In genomic region chr10:123195961-123196834, GRCm38 (mm10) we compare ENCODE assay signal across 8 mouse cellular contexts. TPM values are rescaled to one million over a fixed set of nuclear protein-coding genes. Genes with fewer than 3 reads are reported as not detected.
DNase-seq lines count a peak whose midpoint lies in the region; ATAC-seq and TF ChIP-seq lines count a peak whose summit lies in the region.

No protein-coding gene starts in this region.

- TF ChIP-seq CTCF in stomach, postnatal 0 days (IDR thresholded peaks at IDR 0.05; ENCODE audit: low read depth), result no peak

- WGBS in embryonic facial prominence, embryonic 15.5 days, result under 1% methylated on average over 60 of the region's 66 CpGs
- under 1% methylated on average over 56 of the region's 66 CpGs for WGBS in hindbrain, embryonic 12.5 days
- under 1% methylated on average over 59 of the region's 66 CpGs for WGBS in limb, embryonic 15.5 days
- under 1% methylated on average over 58 of the region's 66 CpGs for WGBS in midbrain, embryonic 15.5 days
- under 1% methylated on average over 43 of the region's 66 CpGs for WGBS in stomach, postnatal 0 days

- H3K27me3 ChIP-seq in embryonic facial prominence, embryonic 15.5 days, result no peaks in the 10 kb centered on the region
- H3K27me3 ChIP-seq in hindbrain, embryonic 12.5 days, result no peaks in the 10 kb centered on the region
- H3K27me3 ChIP-seq in limb, embryonic 15.5 days, result no peaks in the 10 kb centered on the region
- H3K27me3 ChIP-seq in midbrain, embryonic 15.5 days (replicated peaks), result no peaks in the 10 kb centered on the region
- H3K27me3 ChIP-seq in stomach, postnatal 0 days (ENCODE audit: control insufficient read depth, insufficient read depth, low read length), result no peaks in the 10 kb centered on the region

- H3K9ac ChIP-seq in embryonic facial prominence, embryonic 15.5 days, result peak overlapping the region; percentile 61
- peak overlapping the region; percentile 91 for H3K9ac ChIP-seq in hindbrain, embryonic 12.5 days
- H3K9ac ChIP-seq in limb, embryonic 15.5 days, result peak overlapping the region; percentile 74
- peak overlapping the region; percentile 88 for H3K9ac ChIP-seq in midbrain, embryonic 15.5 days
- H3K9ac ChIP-seq in stomach, postnatal 0 days (ENCODE audit: low read length), result peak overlapping the region; percentile 62

- H3K27ac ChIP-seq in embryonic facial prominence, embryonic 15.5 days (replicated peaks), result peak overlapping the region; percentile 93
- peak overlapping the region; percentile 94 for H3K27ac ChIP-seq in hindbrain, embryonic 12.5 days
- peak overlapping the region; percentile 95 for H3K27ac ChIP-seq in limb, embryonic 15.5 days
- H3K27ac ChIP-seq in midbrain, embryonic 15.5 days, result peak overlapping the region; percentile 98
- H3K27ac ChIP-seq in stomach, postnatal 0 days (replicated peaks), result peak overlapping the region; percentile 89

- no peak for TF ChIP-seq EP300 in stomach, postnatal 0 days (optimal IDR thresholded peaks at IDR 0.05)

- H3K4me2 ChIP-seq in embryonic facial prominence, embryonic 15.5 days (replicated peaks), result peak overlapping the region; percentile 61
- H3K4me2 ChIP-seq in hindbrain, embryonic 12.5 days (replicated peaks), result peak overlapping the region; percentile 63
- peak overlapping the region; percentile 57 for H3K4me2 ChIP-seq in limb, embryonic 15.5 days
- H3K4me2 ChIP-seq in midbrain, embryonic 15.5 days, result peak overlapping the region; percentile 69
- peak overlapping the region; percentile 65 for H3K4me2 ChIP-seq in stomach, postnatal 0 days (replicated peaks; ENCODE audit: low read depth)

- peak; percentile 80 for ATAC-seq in embryonic facial prominence, embryonic 15.5 days (ENCODE audit: insufficient number of reproducible peaks, low FRiP score, low TSS enrichment, low read depth)
- peak; percentile 74 for ATAC-seq in hindbrain, embryonic 12.5 days (ENCODE audit: low FRiP score)
- peak; percentile 53 for ATAC-seq in limb, embryonic 15.5 days (ENCODE audit: insufficient number of reproducible peaks, low FRiP score, low TSS enrichment, low read depth)
- peak; percentile 79 for ATAC-seq in midbrain, embryonic 15.5 days (replicated peaks)
- ATAC-seq in stomach, postnatal 0 days (ENCODE audit: low FRiP score, low TSS enrichment), result peak; percentile 82

- H3K4me3 ChIP-seq in embryonic facial prominence, embryonic 15.5 days (replicated peaks), result peak overlapping the region; percentile 87
- peak overlapping the region; percentile 98 for H3K4me3 ChIP-seq in hindbrain, embryonic 12.5 days
- H3K4me3 ChIP-seq in limb, embryonic 15.5 days, result peak overlapping the region; percentile 83
- peak overlapping the region; percentile 88 for H3K4me3 ChIP-seq in midbrain, embryonic 15.5 days
- peak overlapping the region; percentile 65 for H3K4me3 ChIP-seq in stomach, postnatal 0 days (ENCODE audit: low read depth, low read length)

- H3K9me3 ChIP-seq in embryonic facial prominence, embryonic 15.5 days (replicated peaks), result no peaks in the 10 kb centered on the region
- no peaks in the 10 kb centered on the region for H3K9me3 ChIP-seq in hindbrain, embryonic 12.5 days (replicated peaks)
- no peaks in the 10 kb centered on the region for H3K9me3 ChIP-seq in limb, embryonic 15.5 days
- no peaks in the 10 kb centered on the region for H3K9me3 ChIP-seq in midbrain, embryonic 15.5 days
- no peaks in the 10 kb centered on the region for H3K9me3 ChIP-seq in stomach, postnatal 0 days (ENCODE audit: control insufficient read depth, low read length)

- peak; percentile 20 for DNase-seq in gastrocnemius, adult 18-20 months (ENCODE audit: low spot score)
- DNase-seq in gastrocnemius, postnatal 25 days, result no peak
- DNase-seq in R1 (ENCODE audit: low read depth, low spot score), result peak; percentile 54
- DNase-seq in stomach, postnatal 0 days (ENCODE audit: low spot score), result no peak

- H3K36me3 ChIP-seq in embryonic facial prominence, embryonic 15.5 days, result no peaks in the 10 kb centered on the region
- no peaks in the 10 kb centered on the region for H3K36me3 ChIP-seq in hindbrain, embryonic 12.5 days
- H3K36me3 ChIP-seq in limb, embryonic 15.5 days, result no peaks in the 10 kb centered on the region
- H3K36me3 ChIP-seq in midbrain, embryonic 15.5 days (replicated peaks), result no peaks in the 10 kb centered on the region
- no peaks in the 10 kb centered on the region for H3K36me3 ChIP-seq in stomach, postnatal 0 days (ENCODE audit: control insufficient read depth, insufficient read depth, low read length)

- peaks cover 8% of the 10 kb centered on the region; the same call in 1 of the 2 replicates for H3K4me1 ChIP-seq in embryonic facial prominence, embryonic 15.5 days
- H3K4me1 ChIP-seq in hindbrain, embryonic 12.5 days, result peaks cover 10% of the 10 kb centered on the region
- H3K4me1 ChIP-seq in limb, embryonic 15.5 days, result peaks cover 7% of the 10 kb centered on the region; the same call in 1 of the 2 replicates
- H3K4me1 ChIP-seq in midbrain, embryonic 15.5 days, result peaks cover 24% of the 10 kb centered on the region
- H3K4me1 ChIP-seq in stomach, postnatal 0 days (replicated peaks; ENCODE audit: control insufficient read depth, insufficient read depth), result no peaks in the 10 kb centered on the region

RNA-seq across cellular contexts. Expression of gene Usp15, which starts 0.6 kb away (rescaled TPM):
- 100 to 1,000 TPM; 172 to 179 TPM for total RNA-seq in gastrocnemius, adult 18-20 months (2021)
- 100 to 1,000 TPM; 133 to 158 TPM for total RNA-seq in gastrocnemius, postnatal 25 days (2021)
- 53.9 and 60.5 TPM in 2 replicates for polyA plus RNA-seq in embryonic facial prominence, embryonic 15.5 days (2015; fragmentation: Nextera tagmentation; extraction: Ambion mirVana)
- 70.8 and 74.7 TPM in 2 replicates for polyA plus RNA-seq in hindbrain, embryonic 12.5 days (2016; fragmentation: Nextera tagmentation; extraction: Ambion mirVana)
- polyA plus RNA-seq in limb, embryonic 15.5 days (2015; fragmentation: Nextera tagmentation; extraction: Ambion mirVana), result 63.3 and 63.9 TPM in 2 replicates
- 65.9 and 71.1 TPM in 2 replicates for polyA plus RNA-seq in midbrain, embryonic 15.5 days (2015; fragmentation: Nextera tagmentation; extraction: Ambion mirVana)
- polyA plus RNA-seq in stomach, postnatal 0 days (2015; fragmentation: Nextera tagmentation; extraction: Ambion mirVana), result 55.7 and 55.9 TPM in 2 replicates

Comparison
In these comparisons a context has a peak if more than half of its experiments do, and no peak if none do; other contexts are left out.
1. DNase-seq: peak in gastrocnemius, adult 18-20 months (single experiment) and R1 (single experiment); none in gastrocnemius, postnatal 25 days (single experiment) and stomach, postnatal 0 days (single experiment).
2. Peak in every context shown above with its lines, with median percentiles within 50 percentile points of each other: ATAC-seq, H3K27ac ChIP-seq, H3K4me2 ChIP-seq, H3K4me3 ChIP-seq and H3K9ac ChIP-seq.